Mouse (Mus musculus) gastrocnemius, postnatal 10 days (tissue): ENCODE measurements around the gene Pabpc1l. TPM values are rescaled to one million over a fixed set of nuclear protein-coding genes. Genes with fewer than 3 reads are reported as not detected.

ENCODE experiments used
- DNase-seq: peaks from one replicate; pipeline ENCODE4 v3.0.0; 2021; ENCODE audit warnings: mixed read lengths
- long read RNA-seq, 2 experiments: library from polyadenylated mRNA; stranded (forward); transcript quantifications; one replicate each; pipeline ENCODE4 v2.0.0; 2021
- total RNA-seq, 2 experiments: library from RNA; stranded (reverse); gene quantifications; 2 replicates each; pipeline ENCODE4 v1.2.3; 2021

The Pabpc1l gene
- total RNA-seq: 1 to 10 TPM in 1 of 2 experiments, under 1 TPM in 1; 0.56 to 1.4 TPM
- long read RNA-seq, experiment 1: 0 reads
- long read RNA-seq, experiment 2: 0 reads

GRCm38 (mm10) chr2:164025150-164025549 lies at the start of gene Pabpc1l:
TSS of gene Pabpc1l (plus strand) at chr2:164025450.
- DNase-seq: no peak

GRCm38 (mm10) chr2:163976448-163976847 lies 48.8 kb upstream of the Pabpc1l start:
- DNase-seq: no peak

GRCm38 (mm10) chr2:163987233-163987632 lies 38.0 kb upstream of the Pabpc1l start:
- DNase-seq: no peak

GRCm38 (mm10) chr2:163992871-163993270 lies 32.4 kb upstream of the Pabpc1l start:
- DNase-seq: no peak

- DNase-seq: no peak
Observed at GRCm38 (mm10) chr2:163994654-163994976, 30.6 kb upstream of the Pabpc1l start, which contains the start of gene Ywhab. TSS of gene Ywhab (plus strand) at chr2:163994960.

- peak; percentile 89 for DNase-seq
Observed at GRCm38 (mm10) chr2:163994977-163995862, 30.0 kb upstream of the Pabpc1l start.

- DNase-seq: no peak
Observed at GRCm38 (mm10) chr2:163996275-163996674, 29.0 kb upstream of the Pabpc1l start.

- DNase-seq: no peak
Observed at GRCm38 (mm10) chr2:163996899-163997298, 28.4 kb upstream of the Pabpc1l start.

GRCm38 (mm10) chr2:163998981-163999380 lies 26.3 kb upstream of the Pabpc1l start:
- DNase-seq: no peak

GRCm38 (mm10) chr2:164002637-164003036 lies 22.6 kb upstream of the Pabpc1l start:
- no peak for DNase-seq

GRCm38 (mm10) chr2:164004503-164004902 lies 20.7 kb upstream of the Pabpc1l start:
- DNase-seq: no peak

- no peak for DNase-seq
Observed at GRCm38 (mm10) chr2:164006932-164007331, 18.3 kb upstream of the Pabpc1l start.

GRCm38 (mm10) chr2:164007547-164007946 lies 17.7 kb upstream of the Pabpc1l start:
- no peak for DNase-seq

GRCm38 (mm10) chr2:164007987-164008545 lies 17.2 kb upstream of the Pabpc1l start:
- no peak for DNase-seq

GRCm38 (mm10) chr2:164009227-164009626 lies 16.0 kb upstream of the Pabpc1l start:
- DNase-seq: no peak

GRCm38 (mm10) chr2:164010496-164010895 lies 14.8 kb upstream of the Pabpc1l start:
- no peak for DNase-seq

- no peak for DNase-seq
Observed at GRCm38 (mm10) chr2:164010944-164011343, 14.3 kb upstream of the Pabpc1l start.

- DNase-seq: no peak
Observed at GRCm38 (mm10) chr2:164015304-164015703, 9.9 kb upstream of the Pabpc1l start.

GRCm38 (mm10) chr2:164018910-164019309 lies 6.3 kb upstream of the Pabpc1l start:
- DNase-seq: no peak

- no peak for DNase-seq
Observed at GRCm38 (mm10) chr2:164019943-164020342, 5.3 kb upstream of the Pabpc1l start.

GRCm38 (mm10) chr2:164022104-164022503 lies 3.1 kb upstream of the Pabpc1l start:
- no peak for DNase-seq

GRCm38 (mm10) chr2:164031147-164031546 lies 5.9 kb downstream of the Pabpc1l start:
- no peak for DNase-seq

- DNase-seq: no peak
Observed at GRCm38 (mm10) chr2:164032973-164033372, 7.7 kb downstream of the Pabpc1l start.
